Mouse (Mus musculus) C2C12 (cell line): ENCODE measurements around the gene Sfn.

Source experiments
- CTCF ChIP-seq: IDR thresholded peaks from one replicate; pipeline ENCODE4 v1.5.1; 2011; ENCODE audit not compliant: control insufficient read depth, insufficient read depth, insufficient read length
- FOSL1 ChIP-seq: IDR thresholded peaks from one replicate; pipeline ENCODE4 v1.8.0; 2011; ENCODE audit warnings: mild to moderate bottlenecking, low read length; ENCODE audit not compliant: poor library complexity, insufficient read depth, severe bottlenecking
- MAX ChIP-seq: IDR thresholded peaks from one replicate; pipeline ENCODE4 v1.6.1; 2011; ENCODE audit warnings: mild to moderate bottlenecking, control low read depth
- USF1 ChIP-seq: IDR thresholded peaks from one replicate; pipeline ENCODE4 v1.6.1; 2011; ENCODE audit warnings: low read depth, mild to moderate bottlenecking, control low read depth, moderate library complexity

DNA sequence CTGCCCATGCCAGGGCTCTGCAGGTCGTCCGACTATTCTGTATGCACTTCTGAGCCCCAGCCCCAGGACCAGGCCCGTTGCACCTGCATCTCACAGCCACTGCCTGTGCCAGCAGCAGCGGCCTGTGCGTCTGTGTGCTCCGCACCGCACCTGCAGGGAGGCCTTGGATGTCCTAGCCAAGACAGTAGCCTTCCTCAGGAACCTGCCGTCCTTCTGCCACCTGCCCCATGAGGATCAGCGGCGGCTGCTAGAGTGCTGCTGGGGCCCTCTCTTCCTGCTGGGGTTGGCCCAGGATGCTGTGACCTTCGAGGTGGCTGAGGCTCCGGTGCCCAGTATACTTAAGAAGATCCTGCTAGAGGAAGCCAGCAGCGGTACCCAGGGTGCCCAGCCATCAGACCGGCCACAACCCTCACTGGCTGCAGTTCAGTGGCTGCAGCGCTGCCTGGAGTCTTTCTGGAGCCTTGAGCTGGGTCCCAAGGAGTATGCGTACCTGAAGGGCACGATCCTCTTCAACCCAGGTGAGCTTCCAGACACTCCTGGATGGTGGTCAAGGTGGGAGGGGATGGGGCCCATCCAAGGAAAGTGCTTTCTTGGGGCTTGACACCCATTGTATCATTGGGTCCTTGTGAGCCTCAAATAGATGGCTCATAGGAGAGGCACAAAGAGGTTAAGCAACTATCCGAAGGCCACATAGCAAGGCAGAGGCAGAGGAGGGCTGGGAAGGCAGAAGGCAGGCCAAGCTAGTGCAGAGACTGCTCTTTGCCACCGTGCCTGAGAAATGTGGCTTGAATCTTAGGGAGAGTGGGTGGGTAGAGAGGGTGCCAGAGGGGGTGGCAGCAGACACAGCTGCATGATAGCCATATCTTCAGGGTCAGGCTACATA is 48.3 kb downstream of the Sfn start:
- TF ChIP-seq CTCF (no peak), MAX (no peak), USF1 (no peak), FOSL1 (no peak)
